Mouse (Mus musculus): ENCODE results near the gene Fryl. TPM values are rescaled to one million over a fixed set of nuclear protein-coding genes. Genes with fewer than 3 reads are reported as not detected.

Fryl gene
- polyA plus RNA-seq, 1 experiment from 2014 or later, result 35.6 TPM

- 92% methylated on average over 5 of the region's 5 CpGs for WGBS (ENCODE audit: missing documents)
- Histone ChIP-seq H3K36me3 (ENCODE audit: inconsistent target) (peaks cover 66% of the 10 kb centered on the region; the same call in 1 of the 2 replicates), H3K4me3 (ENCODE audit: inconsistent target) (no peak overlapping the region), H3K27ac (no peak overlapping the region), H3K79me2 (ENCODE audit: inconsistent target) (no peaks in the 10 kb centered on the region)
Measured at GRCm38 (mm10) chr5:72972934-72973333, 283.5 kb downstream of the Fryl start.

GRCm38 (mm10) chr5:72972435-72972834 lies 284.0 kb downstream of the Fryl start:
- 93% methylated on average over 4 of the region's 4 CpGs for WGBS (ENCODE audit: missing documents)
- no peak overlapping the region for H3K27ac ChIP-seq
- no peak overlapping the region for H3K4me3 ChIP-seq (ENCODE audit: inconsistent target)
- peaks cover 65% of the 10 kb centered on the region; the same call in 1 of the 2 replicates for H3K36me3 ChIP-seq (ENCODE audit: inconsistent target)
- no peaks in the 10 kb centered on the region for H3K79me2 ChIP-seq (ENCODE audit: inconsistent target)

Other genes with a start within 250 kb of the Fryl start
- gene Slc10a4, start 249.7 kb downstream of the Fryl start, polyA plus RNA-seq (2018), result not detected in 3 replicates
- 189 to 360 TPM (median 233 TPM) in 3 replicates for gene Ociad1, start 36.2 kb upstream of the Fryl start, polyA plus RNA-seq (2018)
- 2.0 to 2.3 TPM (median 2.2 TPM) in 3 replicates for gene Ociad2, start 84.4 kb upstream of the Fryl start, polyA plus RNA-seq (2018)
- not detected in 3 replicates for gene Cwh43, start 149.5 kb upstream of the Fryl start, polyA plus RNA-seq (2018)
- gene Dcun1d4, start 224.4 kb upstream of the Fryl start, polyA plus RNA-seq (2018), result 3.2 to 4.7 TPM (median 4.0 TPM) in 3 replicates

Data from macrophage (primary cell).